Mouse (Mus musculus): ENCODE data around the gene Gpc4.

DNA sequence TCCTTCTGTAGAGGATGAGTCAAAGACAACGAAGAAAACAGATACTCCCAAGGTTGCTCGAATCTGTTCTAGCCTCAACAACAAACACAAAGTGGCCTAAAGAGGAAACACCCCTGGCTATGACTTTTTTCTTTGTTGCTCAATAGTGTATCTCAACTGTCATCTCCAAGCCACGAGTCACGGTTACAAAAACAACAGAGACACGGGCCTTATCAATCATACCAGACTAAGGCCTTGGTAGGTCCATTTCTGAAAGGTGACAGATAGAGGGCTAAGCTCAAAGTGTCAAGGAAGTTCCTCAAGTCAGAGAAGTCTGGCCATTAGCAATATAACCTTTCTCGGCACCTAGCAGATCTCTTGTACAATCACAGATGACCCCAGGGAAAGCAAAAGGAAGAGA, 63.6 kb downstream of the Gpc4 start:
- TF ChIP-seq POLR2A (IDR thresholded peaks at IDR 0.05; ENCODE audit: insufficient read length, low read depth), result no peak
- no peak for TF ChIP-seq MAX (IDR thresholded peaks at IDR 0.05; ENCODE audit: low read depth)
- TF ChIP-seq CEBPB (IDR thresholded peaks at IDR 0.05; ENCODE audit: insufficient read depth, poor library complexity, severe bottlenecking), result no peak
- no peak for TF ChIP-seq TCF3 (IDR thresholded peaks at IDR 0.05; ENCODE audit: insufficient read length, low read depth)

Data from myocyte (in vitro differentiated cells).